Mouse (Mus musculus) midbrain, embryonic 16.5 days (tissue): ENCODE measurements around the gene Baz2b. TPM values are rescaled to one million over a fixed set of nuclear protein-coding genes. Genes with fewer than 3 reads are reported as not detected.

Experiments used
- ATAC-seq: fragments of 200-750 bp; cut with Nextera tagmentation; 2 replicates; pipeline ENCODE4 v1.8.0; 2017; ENCODE audit warnings: moderate TSS enrichment
- H3K27ac ChIP-seq: fragments of 300-500 bp; sonication (generic); 2 replicates; pipeline ENCODE4 v1.5.1; 2014; ENCODE audit warnings: mild to moderate bottlenecking, low read length, mixed read lengths
- H3K27me3 ChIP-seq: fragments of 300-500 bp; sonication (generic); 2 replicates; pipeline ENCODE4 v1.6.1; 2014; ENCODE audit warnings: low read depth, low read length, mixed read lengths; ENCODE audit not compliant: control insufficient read depth, insufficient read depth
- H3K36me3 ChIP-seq: fragments of 300-500 bp; sonication (generic); 2 replicates; pipeline ENCODE4 v1.6.1; 2014; ENCODE audit warnings: mild to moderate bottlenecking, low read length, moderate library complexity, mixed read lengths; ENCODE audit not compliant: control insufficient read depth, insufficient read depth
- H3K4me1 ChIP-seq: fragments of 300-500 bp; sonication (generic); 2 replicates; pipeline ENCODE4 v1.6.1; 2014; ENCODE audit warnings: mild to moderate bottlenecking, low read length, mixed read lengths; ENCODE audit not compliant: control insufficient read depth, insufficient read depth
- H3K4me2 ChIP-seq: fragments of 300-500 bp; sonication (generic); 2 replicates; pipeline ENCODE4 v1.6.1; 2014; ENCODE audit warnings: mild to moderate bottlenecking, low read length, mixed read lengths
- H3K4me3 ChIP-seq: fragments of 300-500 bp; sonication (generic); 2 replicates; pipeline ENCODE4 v1.5.1; 2014; ENCODE audit warnings: low read depth, mild to moderate bottlenecking, low read length, moderate library complexity, mixed read lengths
- H3K9ac ChIP-seq: fragments of 300-500 bp; sonication (generic); 2 replicates; pipeline ENCODE4 v1.6.1; 2014; ENCODE audit warnings: low read depth, low read length, mixed read lengths
- H3K9me3 ChIP-seq: fragments of 300-500 bp; sonication (generic); replicated peaks from 2 replicates; pipeline ENCODE4 v1.6.1; 2014; ENCODE audit warnings: mild to moderate bottlenecking, low read length, mixed read lengths; ENCODE audit not compliant: control insufficient read depth, poor library complexity, severe bottlenecking
- WGBS: fragments of 180-500 bp; shearing (Covaris S2); extraction: QIAGEN DNeasy Blood & Tissue Kit; methylation state at CpG from one replicate; pipeline ENCODE4 v1.1.7; 2014; 5-methylcytosine and 5-hydroxymethylcytosine counted together
- polyA plus RNA-seq: library from polyadenylated mRNA; unstranded; fragments of >200 nt; fragmentation: Nextera tagmentation; extraction: Ambion mirVana; gene quantifications from 2 replicates; pipeline ENCODE4 v1.2.1, GENCODE M21; 2015

Gene Baz2b
- polyA plus RNA-seq, 1 experiment from 2014 or later: 75.3 TPM

DNA sequence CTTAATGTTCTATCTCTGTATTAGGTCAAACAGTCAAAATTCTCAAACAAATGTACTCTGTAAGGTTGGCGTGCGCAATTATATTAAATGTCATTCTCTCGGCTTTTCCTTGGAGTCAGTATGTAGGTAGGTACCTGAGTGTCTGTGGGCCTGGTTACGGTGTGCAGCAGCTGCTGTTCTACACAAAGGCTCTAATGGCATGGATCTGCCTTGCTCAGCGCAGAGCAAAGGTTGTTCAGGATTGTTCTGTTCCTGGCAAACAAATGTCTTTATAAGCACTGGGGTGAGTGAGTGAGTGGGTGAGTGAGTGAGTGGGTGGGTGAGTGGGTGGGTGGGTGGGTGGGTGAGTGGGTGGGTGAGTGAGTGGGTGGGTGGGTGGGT lies 206.0 kb downstream of the Baz2b start:
- no peak overlapping the region for H3K27ac ChIP-seq
- no peaks in the 10 kb centered on the region for H3K36me3 ChIP-seq
- H3K27me3 ChIP-seq: no peaks in the 10 kb centered on the region
- H3K4me2 ChIP-seq: no peak overlapping the region
- no peak for ATAC-seq
- H3K9me3 ChIP-seq: no peaks in the 10 kb centered on the region
- H3K4me3 ChIP-seq: no peak overlapping the region
- no peak overlapping the region for H3K9ac ChIP-seq
- no peaks in the 10 kb centered on the region for H3K4me1 ChIP-seq
- 90% methylated on average over 5 of the region's 5 CpGs for WGBS

DNA sequence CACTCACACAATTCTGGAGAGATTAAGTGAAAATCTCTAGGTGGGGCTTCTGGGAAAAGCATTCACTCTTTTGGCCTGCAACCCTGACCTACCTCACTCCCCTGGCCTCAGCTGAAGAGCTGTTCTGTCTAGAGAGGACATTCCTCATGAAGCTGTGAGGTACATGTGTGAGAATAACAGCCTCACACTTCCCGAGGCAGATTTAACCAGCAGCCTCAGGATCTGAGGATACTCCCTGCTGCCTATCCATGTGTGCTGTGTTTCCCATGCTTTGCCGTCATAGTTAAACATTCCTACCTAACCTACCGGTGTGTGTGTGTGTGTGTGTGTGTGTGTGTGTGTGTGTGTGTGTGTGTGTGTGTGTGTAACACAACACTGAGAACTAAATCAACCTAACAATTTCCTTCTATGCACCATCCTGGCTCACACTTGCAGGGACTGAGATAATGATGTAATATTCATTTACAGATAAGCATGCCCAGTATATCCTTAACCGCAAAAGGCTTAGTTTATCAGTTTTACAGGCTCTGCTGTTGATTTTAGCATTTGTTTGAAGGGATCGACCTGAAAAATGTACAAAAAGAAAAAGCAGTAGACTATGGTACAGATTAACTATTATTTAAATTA lies 206.5 kb downstream of the Baz2b start:
- Histone ChIP-seq H3K4me3 (no peak overlapping the region), H3K9me3 (no peaks in the 10 kb centered on the region), H3K4me2 (no peak overlapping the region), H3K9ac (no peak overlapping the region), H3K27ac (no peak overlapping the region), H3K36me3 (no peaks in the 10 kb centered on the region), H3K4me1 (no peaks in the 10 kb centered on the region), H3K27me3 (no peaks in the 10 kb centered on the region)
- 70% methylated on average over 5 of the region's 5 CpGs for WGBS
- no peak for ATAC-seq

DNA sequence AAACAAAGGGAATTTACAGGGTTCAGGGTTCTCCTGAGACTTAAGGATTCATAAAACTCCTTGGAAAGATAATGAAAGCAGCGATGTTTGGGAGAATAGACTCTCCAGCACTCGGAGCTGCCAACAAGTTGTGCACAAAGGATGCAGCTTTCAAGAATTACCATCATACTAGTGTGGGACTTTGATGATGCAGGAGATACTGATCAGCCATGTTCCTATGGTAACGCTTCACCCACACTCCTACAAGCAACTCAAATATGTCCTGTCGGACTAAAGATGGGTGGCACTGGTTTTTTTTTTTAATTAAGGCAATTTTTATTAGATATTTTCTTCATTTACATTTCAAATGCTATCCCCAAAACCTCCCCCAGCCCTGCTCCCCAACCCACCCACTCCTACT lies 209.4 kb downstream of the Baz2b start:
- no peaks in the 10 kb centered on the region for H3K36me3 ChIP-seq
- 84% methylated on average over 4 of the region's 4 CpGs for WGBS
- no peak for ATAC-seq
- H3K27ac ChIP-seq: no peak overlapping the region
- H3K4me2 ChIP-seq: no peak overlapping the region
- no peaks in the 10 kb centered on the region for H3K27me3 ChIP-seq
- H3K4me1 ChIP-seq: no peaks in the 10 kb centered on the region
- H3K9me3 ChIP-seq: no peaks in the 10 kb centered on the region
- H3K4me3 ChIP-seq: no peak overlapping the region
- no peak overlapping the region for H3K9ac ChIP-seq

DNA sequence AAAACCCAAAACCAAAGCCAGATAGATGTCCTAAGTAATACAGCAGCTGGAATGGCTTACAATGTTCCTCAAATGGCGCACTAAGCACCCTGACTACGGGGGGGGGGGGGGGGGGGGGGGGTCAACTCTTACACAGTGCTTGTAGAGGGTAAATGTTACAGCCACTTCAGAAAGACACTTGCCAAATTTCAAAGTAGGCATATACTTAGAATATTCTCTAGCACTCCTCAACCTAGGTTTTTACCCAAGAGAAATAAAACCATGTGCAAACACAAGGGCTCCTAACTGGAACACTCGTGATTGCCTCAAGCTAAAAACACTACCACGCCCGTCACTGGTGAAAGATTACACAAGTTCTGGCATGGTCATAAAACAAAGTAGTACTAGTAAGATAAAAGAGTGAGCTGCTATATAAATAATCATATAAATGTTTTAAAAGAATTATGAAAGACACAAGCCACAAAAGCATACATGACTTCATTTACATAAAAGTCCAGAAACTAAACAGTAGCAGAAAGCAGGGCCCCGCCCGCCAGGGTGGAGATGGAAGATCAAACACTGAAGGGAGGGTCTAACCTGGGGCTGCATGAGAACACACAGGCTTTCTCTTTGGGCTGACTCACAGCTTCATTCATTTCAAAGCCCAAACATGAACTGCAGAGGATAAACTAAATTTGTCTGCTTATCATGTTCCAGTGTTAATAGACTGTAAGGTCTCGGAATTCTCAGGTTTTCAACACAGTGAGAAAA lies 212.0 kb downstream of the Baz2b start:
- Histone ChIP-seq H3K9ac (no peak overlapping the region), H3K4me1 (no peaks in the 10 kb centered on the region), H3K9me3 (no peaks in the 10 kb centered on the region), H3K27me3 (no peaks in the 10 kb centered on the region), H3K27ac (no peak overlapping the region), H3K4me2 (no peak overlapping the region), H3K36me3 (no peaks in the 10 kb centered on the region), H3K4me3 (no peak overlapping the region)
- WGBS: 94% methylated on average over 6 of the region's 8 CpGs
- ATAC-seq: no peak

DNA sequence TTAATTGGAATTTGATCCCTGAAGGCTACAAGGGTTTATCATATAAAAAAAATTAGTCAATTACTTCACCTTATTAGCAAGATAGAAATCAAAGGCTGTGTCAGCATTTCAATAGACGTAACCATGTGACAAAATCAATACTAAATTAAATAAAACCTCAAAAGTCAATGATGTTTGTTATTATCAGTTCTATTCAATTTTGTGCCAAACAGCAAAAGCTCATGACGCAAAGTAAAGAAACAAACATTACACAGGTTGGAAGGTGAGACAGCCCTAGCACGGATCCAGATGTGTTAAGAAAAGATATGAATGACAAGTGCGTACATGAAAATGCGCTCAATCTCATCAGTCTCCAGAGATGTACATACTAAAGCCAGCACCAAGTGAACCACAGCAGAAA lies 212.7 kb downstream of the Baz2b start:
- Histone ChIP-seq H3K9ac (no peak overlapping the region), H3K36me3 (no peaks in the 10 kb centered on the region), H3K27ac (no peak overlapping the region), H3K27me3 (no peaks in the 10 kb centered on the region), H3K4me2 (no peak overlapping the region), H3K9me3 (no peaks in the 10 kb centered on the region), H3K4me1 (no peaks in the 10 kb centered on the region; the same call in 1 of the 2 replicates), H3K4me3 (no peak overlapping the region)
- WGBS: 89% methylated on average over 5 of the region's 5 CpGs
- ATAC-seq: no peak

DNA sequence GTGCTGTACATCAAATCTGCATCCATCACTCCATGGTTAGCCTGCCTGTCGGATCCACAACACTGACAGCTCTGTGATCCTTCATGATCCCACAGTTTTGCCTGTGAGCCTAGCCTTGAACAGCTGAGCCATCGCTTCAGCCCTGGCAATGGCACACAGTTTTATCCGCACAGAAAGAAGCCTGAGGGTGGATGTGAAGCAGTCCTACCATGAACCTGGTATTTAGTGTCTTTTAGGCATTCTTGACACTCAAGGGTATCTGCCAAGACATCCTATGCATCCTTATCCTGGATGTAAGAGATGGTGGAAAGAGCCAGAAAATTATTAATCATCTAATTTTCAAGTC lies 216.5 kb downstream of the Baz2b start:
- H3K9ac ChIP-seq: no peak overlapping the region
- no peaks in the 10 kb centered on the region for H3K36me3 ChIP-seq
- no peaks in the 10 kb centered on the region for H3K9me3 ChIP-seq
- no peak overlapping the region for H3K4me3 ChIP-seq
- WGBS: 75% methylated on average over 3 of the region's 3 CpGs
- H3K27ac ChIP-seq: no peak overlapping the region
- no peak for ATAC-seq
- no peaks in the 10 kb centered on the region for H3K27me3 ChIP-seq
- H3K4me1 ChIP-seq: no peaks in the 10 kb centered on the region; the same call in 1 of the 2 replicates
- no peak overlapping the region for H3K4me2 ChIP-seq

DNA sequence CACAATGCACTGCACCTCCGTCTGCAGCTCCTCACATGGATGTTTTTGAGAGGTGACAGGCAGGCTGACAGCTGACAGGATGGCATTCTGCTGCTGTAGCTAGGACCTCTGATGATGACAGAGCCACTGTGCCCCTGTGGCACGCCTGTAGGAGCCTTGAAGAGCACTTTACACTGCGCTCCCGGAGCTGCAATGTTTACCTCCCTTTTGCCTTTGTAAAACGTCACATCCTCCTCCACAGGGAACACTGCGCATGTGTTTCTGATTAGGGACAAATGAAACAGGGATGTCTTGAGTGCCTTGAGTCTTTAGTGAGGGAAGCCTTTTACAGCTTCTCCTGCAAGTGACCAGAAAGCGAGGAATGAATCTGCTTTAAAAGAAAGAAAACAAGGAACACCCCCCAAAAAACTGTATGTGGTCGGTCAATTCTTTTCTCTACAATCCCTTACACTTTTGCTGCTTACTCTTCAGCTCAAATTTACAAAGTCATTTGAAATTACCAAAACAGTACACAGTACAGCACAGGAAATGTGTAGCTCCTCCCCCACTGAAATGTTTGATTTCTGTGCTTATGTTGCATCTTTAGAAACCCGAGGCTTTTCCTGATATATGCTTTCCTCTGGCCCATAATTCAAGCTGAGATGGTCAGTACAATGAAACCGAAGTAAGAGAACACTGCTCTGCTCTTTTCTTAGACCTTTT lies 217.0 kb downstream of the Baz2b start:
- Histone ChIP-seq H3K4me3 (no peak overlapping the region), H3K4me1 (no peaks in the 10 kb centered on the region; the same call in 1 of the 2 replicates), H3K4me2 (no peak overlapping the region), H3K9me3 (no peaks in the 10 kb centered on the region), H3K36me3 (no peaks in the 10 kb centered on the region), H3K27ac (no peak overlapping the region; the same call in 1 of the 2 replicates), H3K9ac (0 out of 2 replicates have a peak overlapping the region, but pooled peaks have one; percentile 16), H3K27me3 (no peaks in the 10 kb centered on the region)
- WGBS: 56% methylated on average over 10 of the region's 10 CpGs
- ATAC-seq: no peak

DNA sequence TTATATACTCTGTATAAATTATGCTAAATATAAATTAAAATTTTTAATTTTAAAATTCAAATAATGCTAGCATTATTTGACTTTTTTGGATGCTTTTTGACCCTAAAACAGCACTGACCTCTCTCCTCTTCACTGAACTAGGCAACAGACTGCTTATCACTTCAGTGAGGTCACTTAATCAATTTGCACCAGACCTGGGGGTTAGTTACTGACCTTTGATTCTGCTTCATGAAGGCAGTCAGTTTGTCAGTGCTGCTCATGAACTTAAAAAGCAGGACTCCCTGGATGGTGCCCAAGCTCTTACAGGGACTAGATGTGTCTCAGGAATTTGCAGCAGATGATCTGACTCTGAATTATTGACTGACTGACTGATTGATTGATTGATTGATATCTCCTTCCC lies 217.9 kb downstream of the Baz2b start:
- Histone ChIP-seq H3K27me3 (no peaks in the 10 kb centered on the region), H3K4me2 (no peak overlapping the region), H3K9me3 (no peaks in the 10 kb centered on the region), H3K36me3 (no peaks in the 10 kb centered on the region), H3K27ac (no peak overlapping the region), H3K4me3 (no peak overlapping the region), H3K9ac (no peak overlapping the region), H3K4me1 (no peaks in the 10 kb centered on the region; the same call in 1 of the 2 replicates)
- no peak for ATAC-seq

DNA sequence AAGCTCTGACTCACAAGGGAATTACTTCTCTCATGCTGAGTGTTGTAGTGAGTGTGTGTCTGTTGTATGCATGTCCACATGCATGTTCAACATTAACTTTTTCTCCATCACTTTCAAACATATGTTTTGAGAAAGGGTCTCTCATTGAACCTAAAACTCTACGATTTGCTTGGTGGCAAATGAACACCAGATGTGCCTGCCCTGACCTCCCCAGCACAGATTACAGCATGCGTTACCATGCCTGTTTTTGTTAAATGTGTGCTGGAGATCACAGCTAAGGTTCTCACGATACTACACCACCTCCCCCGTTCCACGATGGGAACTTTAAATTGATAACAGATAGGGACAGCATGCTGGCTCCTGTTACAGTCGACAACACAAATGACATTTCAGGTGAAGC lies 222.1 kb downstream of the Baz2b start:
- Histone ChIP-seq H3K4me1 (no peaks in the 10 kb centered on the region; the same call in 1 of the 2 replicates), H3K4me3 (no peak overlapping the region), H3K9me3 (no peaks in the 10 kb centered on the region), H3K36me3 (no peaks in the 10 kb centered on the region), H3K27ac (no peak overlapping the region), H3K27me3 (no peaks in the 10 kb centered on the region), H3K4me2 (no peak overlapping the region), H3K9ac (no peak overlapping the region)
- no peak for ATAC-seq
- 75% methylated on average over 6 of the region's 6 CpGs for WGBS
